Mouse (Mus musculus): Measurements from ENCODE around the gene Zfp991.
"Not testable (repeated sequence)": the region's sequence is repeated elsewhere in the genome, so short reads cannot be mapped to it uniquely, and the experiment has no call there.

DNA sequence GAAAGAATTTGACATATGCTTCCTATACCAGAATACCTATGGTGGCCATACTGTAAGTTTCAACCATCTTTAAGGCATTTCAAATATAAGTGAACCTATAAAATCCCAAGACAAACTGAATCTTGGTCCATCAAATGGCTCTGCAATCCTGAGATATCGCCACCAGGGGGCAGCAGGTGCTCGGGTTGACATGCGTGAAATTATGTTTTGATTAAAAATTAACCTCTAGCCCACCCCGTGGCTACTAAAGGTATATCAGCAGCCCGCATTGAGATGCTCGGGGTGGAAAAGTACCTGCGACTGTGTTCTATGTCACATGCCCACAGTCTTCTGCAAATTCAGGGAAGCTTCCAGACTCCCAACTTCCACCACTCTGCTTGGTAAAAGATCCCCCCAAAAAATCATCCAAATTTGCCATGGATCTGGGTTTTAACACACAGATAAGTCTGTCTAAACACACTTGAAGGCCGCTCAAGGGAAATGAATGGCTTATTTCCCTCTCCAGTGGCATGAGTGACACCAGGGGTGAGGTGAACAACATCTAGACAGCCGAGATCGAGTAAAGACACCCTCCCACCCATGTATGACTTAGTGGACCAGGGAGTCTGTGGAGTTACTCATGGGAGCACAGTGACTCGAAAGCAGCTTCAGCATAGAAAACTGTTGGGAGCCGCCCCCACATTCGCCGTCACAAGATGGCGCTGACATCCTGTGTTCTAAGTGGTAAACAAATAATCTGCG, 70.3 kb downstream of the Zfp991 start:
- not testable (repeated sequence) for TF ChIP-seq CTCF (IDR thresholded peaks at IDR 0.05; ENCODE audit: borderline replicate concordance, extremely low read depth, insufficient read depth, insufficient read length); POLR2A (IDR thresholded peaks at IDR 0.05; ENCODE audit: borderline replicate concordance, extremely low read depth, insufficient read depth, insufficient read length, poor library complexity, severe bottlenecking)

Data from brain, embryonic 14.5 days (tissue).